Mouse (Mus musculus) hindbrain, embryonic 10.5 days (tissue): ENCODE data around the gene Tmem108. TPM values are rescaled to one million over a fixed set of nuclear protein-coding genes. Genes with fewer than 3 reads are reported as not detected.

Experiments
- DNase-seq: peaks from one replicate; pipeline ENCODE4 v3.0.0-alpha.2; 2017; ENCODE audit warnings: low spot score
- H3K27ac ChIP-seq: fragments of 300-500 bp; sonication (generic); 2 replicates; pipeline ENCODE4 v1.5.1; 2016; ENCODE audit warnings: mild to moderate bottlenecking, moderate library complexity
- H3K27me3 ChIP-seq: fragments of 300-500 bp; sonication (generic); 2 replicates; pipeline ENCODE4 v1.6.1; 2016; ENCODE audit warnings: mild to moderate bottlenecking; ENCODE audit not compliant: poor library complexity, insufficient read depth, severe bottlenecking
- H3K36me3 ChIP-seq: fragments of 300-500 bp; sonication (generic); 2 replicates; pipeline ENCODE4 v1.6.1; 2016; ENCODE audit warnings: mild to moderate bottlenecking, moderate library complexity
- H3K4me1 ChIP-seq: fragments of 300-500 bp; sonication (generic); replicated peaks from 2 replicates; pipeline ENCODE4 v1.6.1; 2016; ENCODE audit warnings: mild to moderate bottlenecking
- H3K4me3 ChIP-seq: fragments of 300-500 bp; sonication (generic); 2 replicates; pipeline ENCODE4 v1.5.1; 2016; ENCODE audit warnings: mild to moderate bottlenecking, moderate library complexity
- H3K9me3 ChIP-seq: fragments of 300-500 bp; sonication (generic); 2 replicates; pipeline ENCODE4 v1.6.1; 2016; ENCODE audit warnings: mild to moderate bottlenecking, moderate library complexity
- WGBS: fragments of 180-500 bp; shearing (Covaris S2); methylation state at CpG from one replicate; pipeline ENCODE4 v1.1.7; 2016; 5-methylcytosine and 5-hydroxymethylcytosine counted together
- polyA plus RNA-seq: library from polyadenylated mRNA; unstranded; fragments of >200 nt; fragmentation: Nextera tagmentation; extraction: Ambion mirVana; gene quantifications from 2 replicates; pipeline ENCODE4 v1.2.1, GENCODE M21; 2016

The Tmem108 gene
- polyA plus RNA-seq, 1 experiment from 2014 or later, result 20.1 TPM

DNA sequence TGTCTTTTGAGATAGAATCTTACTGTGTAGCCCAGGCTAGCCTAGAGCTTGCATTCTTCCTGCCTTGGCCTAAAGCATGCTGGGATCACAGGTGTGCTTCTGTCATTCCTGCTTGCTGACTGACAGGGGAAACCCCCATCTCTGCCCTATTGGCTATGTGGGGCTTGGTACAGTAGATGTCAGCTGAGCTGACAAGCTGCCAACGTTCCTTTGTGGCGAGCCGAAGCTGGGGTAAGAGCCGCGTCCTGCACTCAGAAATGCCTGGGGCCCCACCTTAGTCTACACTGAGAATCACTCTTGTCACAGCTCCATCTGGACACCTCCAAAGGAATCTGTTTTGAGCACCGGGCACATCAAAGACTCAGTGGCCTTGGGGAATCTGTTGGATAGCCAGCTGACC lies 297.8 kb downstream of the Tmem108 start:
- H3K36me3 ChIP-seq, result no peaks in the 10 kb centered on the region
- H3K4me3 ChIP-seq, result no peak overlapping the region
- H3K9me3 ChIP-seq, result no peaks in the 10 kb centered on the region
- no peaks in the 10 kb centered on the region for H3K27me3 ChIP-seq
- WGBS, result 78% methylated on average over 6 of the region's 6 CpGs
- H3K4me1 ChIP-seq, result no peaks in the 10 kb centered on the region
- DNase-seq, result no peak
- no peak overlapping the region for H3K27ac ChIP-seq

- H3K27ac ChIP-seq, result no peak overlapping the region
- no peaks in the 10 kb centered on the region for H3K4me1 ChIP-seq
- H3K9me3 ChIP-seq, result no peaks in the 10 kb centered on the region
- H3K27me3 ChIP-seq, result no peaks in the 10 kb centered on the region
- no peak overlapping the region for H3K4me3 ChIP-seq
- 65% methylated on average over 2 of the region's 2 CpGs for WGBS
- no peaks in the 10 kb centered on the region for H3K36me3 ChIP-seq
- DNase-seq, result no peak
Measured at GRCm38 (mm10) chr9:103459839-103460238, 301.8 kb downstream of the Tmem108 start.

DNA sequence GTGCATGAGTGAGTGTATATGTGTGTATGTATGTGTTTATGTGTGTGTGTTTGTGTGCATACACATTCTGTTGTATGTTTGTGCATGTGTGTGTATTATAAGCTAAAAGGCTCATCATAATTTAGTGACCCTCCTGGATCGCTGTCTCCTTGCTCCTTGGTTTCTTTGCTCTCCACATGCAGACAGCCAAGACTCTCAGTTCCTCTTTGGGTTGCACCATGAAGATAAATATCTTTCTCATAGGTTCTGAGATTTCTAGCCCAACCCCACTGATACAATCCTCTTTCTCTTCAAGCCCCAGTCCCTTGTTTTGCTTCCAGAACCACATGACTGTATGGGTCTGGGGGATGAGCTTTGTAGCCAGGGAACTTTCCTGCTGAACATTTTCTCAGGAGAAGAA lies 302.3 kb downstream of the Tmem108 start:
- Histone ChIP-seq H3K36me3 (no peaks in the 10 kb centered on the region), H3K4me1 (no peaks in the 10 kb centered on the region), H3K27ac (no peak overlapping the region), H3K4me3 (no peak overlapping the region), H3K9me3 (no peaks in the 10 kb centered on the region), H3K27me3 (no peaks in the 10 kb centered on the region)
- 96% methylated on average over 1 of the region's 1 CpGs for WGBS
- DNase-seq, result no peak

DNA sequence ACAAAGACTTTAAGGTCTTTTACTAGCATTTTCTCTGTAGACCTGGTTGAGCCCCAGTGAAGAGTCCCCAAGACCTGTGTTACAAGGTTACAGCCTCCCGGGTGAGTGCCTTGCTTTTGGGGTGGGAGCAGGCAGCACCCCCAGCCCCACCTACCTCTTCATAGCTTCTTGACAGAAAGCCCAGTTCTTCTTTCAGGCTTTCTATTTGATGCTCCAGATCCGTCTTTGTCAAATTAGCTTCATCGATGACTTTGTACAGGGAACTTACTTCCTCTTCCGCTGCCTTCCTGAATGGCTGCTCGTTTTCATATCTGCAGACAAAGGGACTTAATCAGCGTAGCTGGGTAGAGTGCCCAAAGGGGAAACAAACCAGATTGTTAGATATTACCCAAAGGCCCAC lies 312.0 kb downstream of the Tmem108 start:
- no peaks in the 10 kb centered on the region for H3K4me1 ChIP-seq
- no peak overlapping the region for H3K27ac ChIP-seq
- 83% methylated on average over 6 of the region's 6 CpGs for WGBS
- no peak for DNase-seq
- no peaks in the 10 kb centered on the region for H3K27me3 ChIP-seq
- H3K9me3 ChIP-seq, result no peaks in the 10 kb centered on the region
- no peak overlapping the region for H3K4me3 ChIP-seq
- H3K36me3 ChIP-seq, result no peaks in the 10 kb centered on the region

DNA sequence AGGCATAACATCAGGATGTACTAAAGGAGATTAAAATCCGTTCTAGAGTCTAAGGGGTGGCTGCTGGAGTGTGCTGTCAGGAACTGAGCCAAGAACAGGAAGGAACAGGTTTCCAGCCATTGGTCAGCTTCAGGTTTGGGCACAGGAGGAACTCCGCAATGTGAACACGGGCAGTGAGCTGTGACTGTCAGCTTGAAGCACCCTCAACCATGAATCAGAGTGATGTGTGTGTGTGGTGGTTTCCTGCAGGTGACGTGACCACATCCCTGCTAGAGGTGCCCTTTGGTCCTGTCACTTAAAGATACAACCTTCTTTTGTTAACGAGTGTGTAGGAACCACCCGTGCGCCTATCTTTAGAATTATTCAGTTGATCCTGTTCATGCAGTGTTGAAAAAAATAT lies 312.5 kb downstream of the Tmem108 start:
- WGBS, result 88% methylated on average over 7 of the region's 7 CpGs
- H3K27ac ChIP-seq, result no peak overlapping the region

DNA sequence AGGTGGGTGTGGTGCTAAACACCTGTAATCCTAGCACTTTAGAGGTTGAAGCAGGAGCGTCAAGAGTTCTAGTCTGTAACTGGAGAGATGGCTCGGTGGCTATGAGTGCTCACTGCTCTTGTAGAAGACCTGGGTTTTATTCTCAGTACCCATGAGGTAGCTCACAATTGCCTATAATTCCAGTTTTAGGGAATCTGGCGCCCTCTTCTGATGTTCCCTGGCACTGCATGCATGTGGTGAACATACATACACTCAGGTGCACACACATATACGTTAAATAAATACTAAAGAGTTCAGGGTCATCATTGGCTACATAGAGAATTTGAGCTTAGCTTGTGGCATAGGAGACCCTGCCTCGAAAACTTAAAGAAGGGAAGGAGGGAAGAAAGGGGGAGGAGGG lies 317.0 kb downstream of the Tmem108 start:
- no peaks in the 10 kb centered on the region for H3K9me3 ChIP-seq
- H3K27ac ChIP-seq, result no peak overlapping the region
- H3K4me1 ChIP-seq, result peaks cover 12% of the 10 kb centered on the region
- no peak for DNase-seq
- H3K36me3 ChIP-seq, result no peaks in the 10 kb centered on the region
- WGBS, result 85% methylated on average over 5 of the region's 5 CpGs
- H3K4me3 ChIP-seq, result no peak overlapping the region
- H3K27me3 ChIP-seq, result no peaks in the 10 kb centered on the region

More for the DNA sequence above, 312.5 kb downstream of the Tmem108 start:
- DNase-seq, result no peak
- H3K4me1 ChIP-seq, result no peaks in the 10 kb centered on the region
- no peaks in the 10 kb centered on the region for H3K27me3 ChIP-seq
- H3K9me3 ChIP-seq, result no peaks in the 10 kb centered on the region
- H3K36me3 ChIP-seq, result no peaks in the 10 kb centered on the region
- no peak overlapping the region for H3K4me3 ChIP-seq

DNA sequence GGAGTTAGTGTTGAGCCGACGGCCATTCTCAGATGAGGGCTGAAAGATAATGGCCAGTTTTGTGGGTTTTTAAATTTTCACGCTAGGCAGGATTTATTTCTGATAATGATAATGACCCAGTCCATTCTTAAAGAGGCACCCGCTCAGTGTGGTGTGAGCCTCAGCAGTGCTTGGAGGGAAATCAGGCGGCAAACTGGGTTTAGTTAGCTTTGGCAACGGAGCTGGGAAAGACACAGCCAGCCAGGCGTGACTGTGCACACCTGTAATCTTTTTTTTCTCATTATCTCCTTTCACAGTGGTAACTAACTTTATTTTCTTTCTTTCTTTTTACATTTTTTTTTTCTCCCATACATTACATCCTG lies 317.8 kb downstream of the Tmem108 start:
- DNase-seq, result no peak
- H3K4me1 ChIP-seq, result peaks cover 12% of the 10 kb centered on the region
- H3K9me3 ChIP-seq, result no peaks in the 10 kb centered on the region
- H3K27ac ChIP-seq, result no peak overlapping the region
- 67% methylated on average over 7 of the region's 7 CpGs for WGBS
- no peak overlapping the region for H3K4me3 ChIP-seq
- no peaks in the 10 kb centered on the region for H3K36me3 ChIP-seq
- H3K27me3 ChIP-seq, result no peaks in the 10 kb centered on the region

GRCm38 (mm10) chr9:103443121-103443823 lies 318.4 kb downstream of the Tmem108 start:
- WGBS, result 47% methylated on average over 13 of the region's 13 CpGs
- DNase-seq, result peak; percentile 38
- Histone ChIP-seq H3K4me1 (peaks cover 12% of the 10 kb centered on the region), H3K36me3 (no peaks in the 10 kb centered on the region), H3K9me3 (no peaks in the 10 kb centered on the region), H3K27ac (peak overlapping the region; percentile 50; the same call in 1 of the 2 replicates), H3K4me3 (no peak overlapping the region), H3K27me3 (no peaks in the 10 kb centered on the region)

- Histone ChIP-seq H3K9me3 (no peaks in the 10 kb centered on the region), H3K4me1 (peaks cover 12% of the 10 kb centered on the region), H3K27ac (no peak overlapping the region), H3K27me3 (no peaks in the 10 kb centered on the region), H3K4me3 (no peak overlapping the region), H3K36me3 (no peaks in the 10 kb centered on the region)
- 67% methylated on average over 3 of the region's 3 CpGs for WGBS
- no peak for DNase-seq
Measured at GRCm38 (mm10) chr9:103440597-103440996, 321.0 kb downstream of the Tmem108 start.

DNA sequence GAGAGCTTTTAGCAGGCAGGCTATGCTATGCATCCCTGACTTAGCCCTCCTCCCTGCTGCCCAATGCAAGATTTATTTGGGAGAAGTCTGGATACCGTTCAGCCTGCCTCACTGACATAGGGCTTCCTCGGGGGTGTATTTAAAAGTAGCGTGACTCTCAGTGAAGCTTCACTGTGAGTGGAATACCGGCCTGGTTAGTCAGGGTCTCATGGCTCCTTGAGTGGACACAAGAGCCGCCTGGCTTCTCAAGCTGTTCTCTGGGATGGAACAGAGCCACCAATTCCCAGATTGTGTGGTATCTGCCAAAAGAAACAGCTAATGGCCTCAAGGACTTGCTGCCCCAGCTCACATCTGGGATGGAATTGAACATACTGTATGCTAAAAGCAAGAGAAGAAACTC lies 324.5 kb downstream of the Tmem108 start:
- Histone ChIP-seq H3K4me1 (no peaks in the 10 kb centered on the region), H3K27ac (no peak overlapping the region), H3K9me3 (no peaks in the 10 kb centered on the region), H3K36me3 (no peaks in the 10 kb centered on the region), H3K4me3 (no peak overlapping the region), H3K27me3 (no peaks in the 10 kb centered on the region)
- 85% methylated on average over 5 of the region's 5 CpGs for WGBS
- no peak for DNase-seq

DNA sequence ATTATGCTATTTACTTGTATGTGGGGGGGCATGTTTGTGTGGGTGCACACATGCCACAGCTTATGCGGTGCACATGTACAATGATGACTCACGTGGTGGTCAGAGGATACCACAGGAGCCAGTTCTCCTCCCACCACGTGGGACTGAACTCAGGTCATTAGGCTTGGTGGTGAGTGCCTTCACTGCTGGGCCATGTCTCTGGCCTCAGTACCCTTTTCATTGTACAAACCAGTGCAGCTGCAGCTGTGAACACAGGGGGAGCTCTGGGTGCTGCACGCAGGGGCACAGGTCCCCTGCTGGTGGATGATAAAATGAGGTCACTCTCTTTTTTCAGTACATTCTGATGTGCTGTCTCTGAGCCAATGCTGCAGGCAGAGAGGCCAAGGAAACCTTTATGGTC lies 327.5 kb downstream of the Tmem108 start:
- no peak for DNase-seq
- no peak overlapping the region for H3K4me3 ChIP-seq
- H3K27me3 ChIP-seq, result no peaks in the 10 kb centered on the region
- H3K27ac ChIP-seq, result no peak overlapping the region
- H3K36me3 ChIP-seq, result no peaks in the 10 kb centered on the region
- H3K9me3 ChIP-seq, result no peaks in the 10 kb centered on the region
- no peaks in the 10 kb centered on the region for H3K4me1 ChIP-seq
- WGBS, result 57% methylated on average over 4 of the region's 4 CpGs
